Mouse (Mus musculus) olfactory bulb, adult 2 months (tissue): ENCODE measurements around the gene B4galnt2.

Source experiments
- CTCF ChIP-seq: fragments of 200-500 bp; IDR thresholded peaks from 2 replicates; pipeline ENCODE4 v1.5.1; 2012; ENCODE audit warnings: low read depth, mild to moderate bottlenecking, low read length, moderate library complexity; ENCODE audit not compliant: insufficient read depth
- POLR2A ChIP-seq: fragments of 200-500 bp; IDR thresholded peaks from 2 replicates; pipeline ENCODE4 v1.6.1; 2012; ENCODE audit warnings: mild to moderate bottlenecking, low read depth, low read length, moderate library complexity; ENCODE audit not compliant: insufficient read depth

DNA sequence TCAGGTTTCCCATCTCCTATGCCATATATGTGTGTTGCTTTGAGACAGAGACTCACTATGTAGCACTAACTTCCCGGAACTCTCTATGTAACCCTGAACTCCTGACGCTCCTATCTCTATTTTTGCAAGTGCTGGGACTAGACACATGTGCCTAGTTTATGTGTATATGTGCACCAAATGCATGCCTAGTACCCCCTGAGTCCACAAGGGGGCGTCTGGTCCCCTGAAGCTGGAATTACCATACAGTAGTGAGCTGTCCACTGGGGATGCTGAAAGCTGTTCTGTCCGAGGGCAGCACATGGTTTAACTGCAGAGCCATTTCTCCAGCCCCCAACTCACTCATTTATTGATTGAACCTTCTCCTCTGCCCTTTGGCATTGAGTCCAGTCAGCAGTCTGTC lies 11.7 kb upstream of the B4galnt2 start:
- TF ChIP-seq CTCF, result no peak
- TF ChIP-seq POLR2A, result no peak
